Mouse (Mus musculus): ENCODE results near the gene Nox3.

The Nox3 gene

DNA sequence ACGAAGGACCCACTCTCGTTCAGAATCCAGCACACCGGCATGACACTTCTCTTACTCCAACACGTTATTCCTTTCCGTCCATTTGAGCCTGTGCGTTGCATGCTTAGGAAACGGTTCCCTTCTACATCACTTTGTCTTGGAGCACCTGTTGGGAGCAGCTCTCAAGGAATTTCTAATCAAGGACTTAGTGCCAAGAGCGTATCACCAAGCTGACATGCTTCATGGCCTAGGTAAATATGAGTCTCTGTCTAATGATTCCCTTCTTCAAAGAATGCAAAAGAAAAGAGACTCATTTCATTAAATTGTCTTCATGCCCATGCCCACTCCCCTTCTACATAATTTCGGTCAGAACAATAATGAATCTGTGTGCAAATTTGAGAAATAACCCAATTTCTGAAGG lies at the start of gene Nox3:
Gene Nox3, minus strand, starts transcription at position 101 of the 400 bp plus-strand sequence.
- DNase-seq, result no peak

DNA sequence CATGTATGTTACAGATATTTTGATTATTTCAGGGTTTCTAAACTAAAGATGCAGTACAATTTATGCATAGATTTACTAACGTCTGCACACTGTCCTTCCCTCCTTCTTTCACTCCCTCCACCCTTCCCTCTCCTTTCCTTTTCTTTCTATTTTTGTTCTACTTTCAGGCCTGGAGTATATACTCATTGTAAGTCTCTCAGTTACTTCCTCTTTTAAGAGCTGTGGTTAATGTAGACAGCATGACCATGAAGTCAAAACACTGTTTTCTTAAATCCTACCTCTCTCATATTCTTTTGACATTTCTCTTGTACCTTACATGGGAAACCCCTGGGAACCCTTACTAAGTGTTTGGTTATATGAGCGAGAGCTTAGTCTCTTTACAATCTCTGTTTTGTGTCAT lies 48.3 kb upstream of the Nox3 start:
- no peak for DNase-seq

DNA sequence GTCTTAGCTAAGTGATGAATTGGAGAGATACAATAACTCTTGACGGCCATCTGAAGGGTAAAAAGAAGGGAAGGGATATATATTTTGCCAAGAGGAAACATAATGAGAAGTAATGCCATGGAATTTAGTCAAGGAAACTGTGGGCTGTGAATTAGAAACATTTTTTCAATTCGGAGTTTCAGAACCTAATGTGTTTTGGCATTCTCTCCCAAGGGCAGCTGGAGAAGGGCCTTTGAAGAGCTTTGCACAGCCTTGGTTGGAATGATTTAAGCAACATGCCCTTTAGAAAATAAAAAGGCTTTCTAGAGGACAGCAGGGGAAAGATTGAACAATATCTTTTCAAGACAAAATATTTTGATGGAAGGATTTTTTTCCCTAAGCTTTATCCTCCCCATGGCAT lies 40.9 kb upstream of the Nox3 start:
- DNase-seq, result no peak

DNA sequence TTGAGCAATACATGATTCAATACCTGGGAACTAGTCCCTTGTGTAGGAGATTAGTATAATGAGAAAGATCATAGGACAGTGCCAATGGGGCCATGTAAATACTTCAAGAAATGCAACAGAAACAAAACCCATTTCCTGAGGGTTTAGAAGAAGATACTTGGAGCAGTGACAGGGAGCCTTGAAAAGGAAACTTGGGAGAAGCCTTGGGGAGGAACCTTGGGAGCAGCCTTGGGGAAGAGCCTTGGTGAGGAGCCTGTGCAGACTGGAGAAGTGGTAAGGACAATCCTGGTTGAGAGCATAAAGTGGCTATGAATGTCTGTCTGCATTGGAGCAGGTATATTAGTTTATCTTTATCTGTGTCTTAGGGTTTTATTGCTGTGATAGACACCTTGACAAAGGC lies 38.2 kb upstream of the Nox3 start:
- DNase-seq, result no peak

DNA sequence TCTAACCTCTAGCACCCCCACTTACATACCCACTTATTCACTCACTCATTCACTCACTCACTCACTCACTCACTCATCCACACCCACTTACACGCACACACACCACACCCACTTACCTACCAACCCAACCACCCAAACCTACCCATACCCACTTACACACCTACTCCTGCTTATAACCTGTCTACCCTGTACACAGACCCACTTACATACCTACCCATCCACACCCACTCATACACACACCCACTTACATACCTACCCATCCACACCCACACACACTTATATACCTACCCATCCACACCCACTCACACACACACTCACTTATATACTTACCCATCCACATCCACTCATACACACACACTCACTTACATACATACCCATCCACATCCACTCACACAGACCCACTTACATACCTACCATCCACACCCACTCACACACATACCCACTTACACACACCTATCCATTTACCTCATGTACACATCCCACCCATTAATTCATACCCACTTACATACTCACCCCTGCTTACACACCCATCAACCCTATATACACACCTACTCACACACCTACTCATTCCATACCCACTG lies 9.4 kb upstream of the Nox3 start:
- DNase-seq, result no peak

GRCm38 (mm10) chr17:3702320-3702719 lies 6.3 kb upstream of the Nox3 start:
- DNase-seq, result no peak

DNA sequence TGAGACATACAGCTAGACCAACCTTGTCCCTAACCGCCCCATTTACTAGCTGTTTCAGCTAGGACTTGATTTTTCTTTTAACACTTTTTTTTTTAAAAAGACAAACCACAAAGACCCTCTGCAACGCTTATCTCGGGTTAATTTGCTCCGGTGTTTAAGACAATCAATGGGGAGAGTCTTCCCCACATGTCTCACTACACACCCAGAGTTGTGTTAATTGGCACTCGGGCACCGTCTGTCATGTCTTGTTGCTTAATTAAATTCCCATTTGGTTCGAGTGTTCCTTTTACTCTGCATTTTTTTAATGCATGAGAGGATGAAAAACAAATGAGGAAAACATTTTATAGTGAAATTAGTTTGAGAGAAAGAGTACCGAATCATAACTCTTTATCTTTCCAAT lies 3.2 kb downstream of the Nox3 start:
- DNase-seq, result no peak

DNA sequence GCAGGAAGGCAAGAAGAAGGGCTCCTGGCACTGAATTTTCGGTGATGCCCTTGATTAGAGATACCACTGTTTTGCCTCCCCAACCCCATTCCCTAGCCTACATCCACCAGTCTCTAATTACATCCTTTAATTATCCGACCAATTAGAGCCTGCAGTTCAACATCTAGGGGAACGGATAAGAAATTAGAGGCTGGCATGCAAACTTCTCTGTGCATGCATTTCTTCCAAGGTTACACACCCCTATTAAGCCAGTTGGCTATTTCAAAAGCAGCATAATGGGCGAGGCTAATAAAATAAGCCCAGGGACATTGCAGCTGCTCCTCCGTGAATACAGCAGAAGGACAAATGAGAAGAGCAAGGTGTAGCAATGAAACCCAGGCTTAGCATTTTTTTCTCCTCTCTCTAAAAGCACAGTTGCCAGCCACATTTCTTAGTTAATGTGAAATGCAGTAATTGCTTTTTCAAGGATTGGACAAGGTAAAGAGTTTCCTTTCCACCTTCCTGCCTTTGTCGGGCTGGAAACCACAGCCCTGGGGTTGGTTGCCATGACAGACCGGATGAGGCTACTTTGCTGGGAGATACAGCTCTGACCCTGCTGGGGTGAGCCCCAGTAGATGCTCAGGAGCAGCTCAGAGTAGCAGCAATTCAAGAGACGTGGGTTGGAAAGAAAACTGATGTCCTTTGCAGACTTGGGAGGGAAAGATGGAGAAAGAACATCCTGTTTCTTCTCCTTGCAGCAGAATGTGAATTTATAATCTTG lies 5.4 kb downstream of the Nox3 start:
- DNase-seq, result no peak

DNA sequence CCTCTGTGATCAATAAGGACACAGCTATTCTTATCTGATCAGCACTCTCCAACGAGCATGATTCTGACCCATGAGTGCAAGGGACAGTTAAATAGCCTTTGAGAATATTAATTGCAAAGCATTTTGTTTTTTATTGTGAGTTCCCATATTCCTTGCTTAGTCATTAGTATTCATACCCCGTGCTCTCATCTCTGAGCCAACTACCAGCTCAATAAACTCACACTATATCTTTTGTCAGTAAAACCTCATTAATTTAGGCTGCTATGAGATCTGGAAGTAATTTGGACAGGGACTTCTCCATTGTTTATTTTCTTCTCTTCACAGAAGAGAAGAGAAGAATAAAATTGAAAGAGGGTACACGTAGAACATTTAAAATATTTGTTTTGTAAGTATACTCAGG lies 12.4 kb downstream of the Nox3 start:
- no peak for DNase-seq

- no peak for DNase-seq
These were observed 26.8 kb downstream of the Nox3 start for GRCm38 (mm10) chr17:3669226-3669625.

DNA sequence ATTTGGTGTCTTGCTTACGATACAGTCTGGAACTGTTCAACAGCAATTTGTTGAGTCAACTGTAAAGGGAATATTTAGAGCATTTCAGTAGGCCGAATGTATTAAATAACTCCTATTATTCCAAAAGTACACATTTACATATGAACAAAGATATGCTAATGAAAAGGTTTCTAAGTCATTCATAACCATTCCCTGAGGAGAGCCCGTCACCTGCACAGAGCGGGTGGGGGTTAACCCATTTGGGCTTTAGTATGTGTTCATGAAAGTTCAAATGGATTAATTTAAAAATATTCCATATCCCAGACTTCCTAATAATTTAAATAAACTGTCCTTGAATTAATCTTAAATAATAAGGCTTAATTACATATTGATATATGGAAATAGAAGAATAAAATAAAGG lies 28.8 kb downstream of the Nox3 start:
- no peak for DNase-seq

DNA sequence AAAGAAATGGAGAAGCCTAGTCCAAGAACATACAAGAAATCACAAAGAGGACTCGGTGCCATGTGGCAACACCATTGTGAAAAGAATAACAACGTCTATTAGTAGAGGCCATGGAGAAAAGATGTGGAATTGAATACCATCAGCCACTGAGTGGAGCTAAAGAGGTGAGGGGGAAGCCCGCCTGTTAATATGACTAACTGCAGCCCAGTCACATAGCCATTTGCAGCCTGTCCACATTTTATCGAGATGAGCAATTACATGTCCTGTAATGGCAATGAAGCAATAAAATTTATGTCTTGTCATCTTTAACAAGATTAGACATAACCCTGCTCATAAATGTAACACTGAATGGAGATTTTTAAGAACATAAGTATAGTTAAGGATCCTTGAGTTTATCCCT lies 30.7 kb downstream of the Nox3 start:
- no peak for DNase-seq

DNA sequence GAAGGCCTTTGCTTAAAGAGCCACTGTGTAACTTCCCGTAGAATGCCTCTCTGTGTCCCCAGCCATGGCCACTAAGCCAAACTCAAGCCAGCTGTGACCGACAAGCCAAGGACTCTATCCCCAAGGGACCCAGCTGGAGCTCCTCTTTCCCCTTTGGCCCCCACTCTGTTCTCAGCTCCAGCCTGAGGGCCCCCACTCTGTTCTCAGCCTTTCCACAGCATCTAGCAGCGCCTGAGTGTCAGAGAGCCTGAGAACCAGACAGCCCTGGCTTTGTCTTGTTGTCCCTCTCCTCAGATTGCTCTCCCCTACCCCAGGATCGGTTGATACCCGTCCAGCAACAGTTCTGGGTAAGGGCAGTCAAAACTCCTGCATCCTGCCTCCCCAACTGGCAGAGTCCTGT lies 36.6 kb downstream of the Nox3 start:
- no peak for DNase-seq

DNA sequence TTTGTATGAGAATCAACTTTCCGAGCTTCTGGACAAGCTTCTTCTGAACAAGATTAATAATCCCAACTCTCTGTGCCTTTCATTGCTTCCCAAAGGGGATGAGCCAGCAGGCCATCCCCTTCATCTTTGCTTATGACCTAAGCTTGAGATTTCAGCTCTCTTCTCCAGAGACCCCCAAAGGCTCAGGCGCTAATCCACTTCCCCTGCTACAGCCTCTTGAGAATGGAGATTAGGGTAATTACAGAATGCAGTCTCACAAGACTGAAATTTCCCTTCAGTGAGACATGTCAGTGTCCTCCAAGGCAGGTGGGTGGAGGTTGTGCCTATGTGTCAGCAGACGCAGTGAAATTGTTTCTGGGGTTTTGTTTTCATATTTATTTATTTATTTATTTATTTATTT lies 45.7 kb downstream of the Nox3 start:
- no peak for DNase-seq

DNA sequence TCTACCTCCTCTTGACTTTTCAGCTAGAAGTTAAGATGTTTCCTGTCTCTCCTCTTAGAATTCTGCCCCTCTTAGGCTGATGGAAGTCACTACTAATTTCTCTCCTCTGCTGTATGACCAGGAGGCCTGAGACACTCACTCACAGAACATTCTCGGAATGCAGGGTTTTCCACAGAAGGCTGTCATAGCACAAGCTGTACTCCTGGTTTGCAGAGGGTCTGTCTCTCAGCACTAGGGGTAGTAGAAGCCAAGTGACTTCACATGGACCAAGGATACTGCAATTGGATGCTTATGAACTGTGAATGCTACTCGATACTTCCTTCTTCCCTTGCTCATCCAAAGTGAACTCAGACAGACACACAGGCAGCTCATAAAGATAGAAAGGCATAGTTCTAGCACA lies 52.5 kb downstream of the Nox3 start:
- no peak for DNase-seq

DNA sequence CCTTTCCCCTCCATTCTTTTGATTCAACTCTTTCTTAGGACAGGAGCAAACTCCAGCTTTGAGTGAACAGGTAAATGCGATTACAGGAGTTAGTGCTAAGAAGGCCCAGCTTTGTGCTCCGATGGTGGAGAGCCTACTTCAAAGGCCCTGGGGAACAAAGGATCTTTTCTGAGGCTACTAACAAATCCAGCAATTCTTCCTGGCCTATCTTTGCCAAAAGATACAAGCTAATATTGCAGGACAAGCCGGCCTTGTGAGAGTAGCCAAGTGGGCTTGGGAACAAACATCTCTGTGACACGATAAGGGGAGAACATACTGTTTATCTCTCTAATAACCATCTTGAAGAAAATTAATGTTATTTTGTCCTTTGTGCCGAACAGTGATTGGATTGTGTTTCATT lies 54.6 kb downstream of the Nox3 start:
- peak in 1 of 2 experiments; percentile 7 for DNase-seq

GRCm38 (mm10) chr17:3638757-3639156 lies 57.3 kb downstream of the Nox3 start:
- DNase-seq, result no peak

GRCm38 (mm10) chr17:3632501-3632900 lies 63.6 kb downstream of the Nox3 start:
- peak in 1 of 2 experiments; percentile 42 for DNase-seq

- no peak for DNase-seq
These were observed 79.5 kb downstream of the Nox3 start for GRCm38 (mm10) chr17:3616329-3617216.

GRCm38 (mm10) chr17:3615553-3615952 lies 80.5 kb downstream of the Nox3 start:
- DNase-seq, result no peak

- no peak for DNase-seq
These were observed 84.3 kb downstream of the Nox3 start for GRCm38 (mm10) chr17:3611781-3612075.

DNA sequence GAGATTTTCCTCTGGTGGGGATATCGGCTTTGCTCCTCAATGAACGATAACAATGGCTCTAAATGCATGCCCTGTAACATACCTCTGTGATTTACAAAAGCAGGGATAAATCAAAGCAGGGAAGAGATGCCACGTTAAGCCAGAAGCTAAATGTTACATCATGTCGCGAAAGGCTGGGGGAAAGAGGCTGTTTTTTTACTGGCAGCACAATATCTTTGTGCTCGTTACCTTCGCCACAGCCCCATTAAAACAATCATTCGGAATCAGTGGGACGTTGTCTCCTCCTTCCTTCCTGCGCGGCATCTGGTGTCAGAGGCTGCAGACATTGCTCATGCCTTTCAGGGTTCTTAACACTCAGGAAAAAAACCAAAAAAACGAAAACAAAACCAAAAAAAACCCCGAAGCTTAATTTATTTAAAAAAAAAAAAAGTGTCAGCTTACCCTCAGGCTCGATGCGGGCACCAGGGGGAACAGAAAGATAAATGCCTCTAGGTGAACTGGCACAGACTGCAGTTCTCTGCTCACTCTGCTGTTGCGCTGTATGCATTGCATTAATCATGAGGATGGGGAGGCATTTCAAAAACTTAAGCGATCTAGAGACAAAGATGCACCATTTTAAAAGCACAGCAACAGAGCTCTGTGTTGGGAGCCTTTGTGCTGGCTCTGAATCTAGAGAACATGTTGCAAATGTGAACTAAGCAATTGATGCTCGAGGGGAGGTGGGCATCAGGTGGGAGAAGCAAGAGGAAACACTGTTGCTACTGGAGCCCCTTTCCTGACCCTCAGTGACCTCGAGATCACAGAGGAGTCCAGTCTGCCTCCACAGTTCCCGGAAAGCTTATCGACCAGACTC lies 84.9 kb downstream of the Nox3 start:
- DNase-seq, result peak in 1 of 2 experiments; percentile 5

DNA sequence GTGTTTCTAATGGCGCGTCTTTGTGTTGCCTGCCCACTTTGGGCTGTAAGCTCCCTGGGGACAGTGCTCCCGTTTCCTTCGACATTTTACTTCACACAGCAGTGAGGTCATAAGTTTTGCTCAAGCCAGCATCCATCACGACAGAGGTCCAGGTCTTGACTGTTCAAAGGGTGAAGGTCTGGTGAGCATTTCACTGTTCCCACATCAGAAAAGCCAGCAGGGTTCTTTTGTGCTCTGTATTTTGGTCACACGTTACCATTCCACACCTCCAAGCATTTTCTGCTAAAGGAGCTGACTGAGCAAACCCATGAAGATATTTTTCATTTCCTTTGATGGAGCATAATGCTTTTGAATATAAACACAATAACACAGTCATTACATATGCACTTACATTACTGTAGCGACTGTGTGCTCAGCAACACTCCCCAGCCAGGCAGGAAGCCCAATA lies 85.7 kb downstream of the Nox3 start:
- DNase-seq, result no peak

Data from kidney, postnatal 36 days (tissue).